Mouse (Mus musculus) kidney, embryonic 16.5 days (tissue): ENCODE measurements around the gene Dnaic1. TPM values are rescaled to one million over a fixed set of nuclear protein-coding genes. Genes with fewer than 3 reads are reported as not detected.
A peak's percentile ranks its signal among the peaks of the same experiment; 100 is the strongest.

Source experiments
- ATAC-seq: fragments of 200-750 bp; cut with Nextera tagmentation; 2 replicates; pipeline ENCODE4 v1.8.0; 2017; ENCODE audit warnings: moderate TSS enrichment; ENCODE audit not compliant: low FRiP score, low TSS enrichment
- H3K27ac ChIP-seq: fragments of 300-500 bp; sonication (generic); 2 replicates; pipeline ENCODE4 v1.5.1; 2014; ENCODE audit warnings: low read length
- H3K27me3 ChIP-seq: fragments of 300-500 bp; sonication (generic); 2 replicates; pipeline ENCODE4 v1.6.1; 2014; ENCODE audit warnings: low read length, control low read depth, mixed read lengths; ENCODE audit not compliant: insufficient read depth
- H3K36me3 ChIP-seq: fragments of 300-500 bp; sonication (generic); 2 replicates; pipeline ENCODE4 v1.6.1; 2014; ENCODE audit warnings: low read length, control low read depth, mixed read lengths; ENCODE audit not compliant: insufficient read depth
- H3K4me1 ChIP-seq: fragments of 300-500 bp; sonication (generic); 2 replicates; pipeline ENCODE4 v1.6.1; 2014; ENCODE audit warnings: low read length, control low read depth, mixed read lengths; ENCODE audit not compliant: insufficient read depth
- H3K4me2 ChIP-seq: fragments of 300-500 bp; sonication (generic); replicated peaks from 2 replicates; pipeline ENCODE4 v1.6.1; 2014; ENCODE audit warnings: low read depth, low read length
- H3K4me3 ChIP-seq: fragments of 300-500 bp; sonication (generic); 2 replicates; pipeline ENCODE4 v1.5.1; 2014; ENCODE audit warnings: mild to moderate bottlenecking, low read length
- H3K9ac ChIP-seq: fragments of 300-500 bp; sonication (generic); replicated peaks from 2 replicates; pipeline ENCODE4 v1.6.1; 2014; ENCODE audit warnings: low read length
- H3K9me3 ChIP-seq: fragments of 300-500 bp; sonication (generic); 2 replicates; pipeline ENCODE4 v1.6.1; 2016; ENCODE audit warnings: low read length, control low read depth
- WGBS: fragments of 180-500 bp; shearing (Covaris S2); extraction: QIAGEN DNeasy Blood & Tissue Kit; methylation state at CpG from one replicate; pipeline ENCODE4 v1.1.7; 2014; 5-methylcytosine and 5-hydroxymethylcytosine counted together
- polyA plus RNA-seq: library from polyadenylated mRNA; unstranded; fragments of >200 nt; fragmentation: Nextera tagmentation; extraction: Ambion mirVana; gene quantifications from 2 replicates; pipeline ENCODE4 v1.2.1, GENCODE M21; 2015

Gene Dnaic1
- polyA plus RNA-seq, 1 experiment from 2014 or later: 1.2 TPM

DNA sequence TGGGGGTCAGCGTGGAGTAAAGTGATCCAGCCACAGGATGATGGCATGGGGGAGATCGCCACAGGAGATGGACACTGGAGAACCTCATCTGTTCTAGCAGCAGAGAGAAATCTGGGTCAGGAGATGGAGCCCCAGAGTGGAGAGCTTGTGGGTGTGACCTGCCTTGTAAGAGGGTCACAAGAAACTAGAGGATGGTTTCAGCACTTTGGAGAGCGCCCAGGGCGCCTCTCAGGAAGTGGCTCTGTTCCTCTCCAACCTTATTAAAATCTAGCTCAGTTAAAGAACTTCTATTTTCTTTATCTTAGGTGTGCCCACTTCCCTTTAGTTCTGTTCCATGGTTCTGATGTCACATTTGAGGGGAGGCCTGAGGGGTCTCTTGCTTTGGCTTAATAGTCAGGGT lies 37.2 kb downstream of the Dnaic1 start:
- no peaks in the 10 kb centered on the region for H3K27me3 ChIP-seq
- no peak for ATAC-seq
- 29% methylated on average over 4 of the region's 4 CpGs for WGBS
- H3K9me3 ChIP-seq: no peaks in the 10 kb centered on the region
- no peaks in the 10 kb centered on the region for H3K36me3 ChIP-seq
- no peak overlapping the region for H3K4me3 ChIP-seq
- no peak overlapping the region for H3K27ac ChIP-seq
- no peak overlapping the region for H3K9ac ChIP-seq
- no peaks in the 10 kb centered on the region for H3K4me1 ChIP-seq
- no peak overlapping the region for H3K4me2 ChIP-seq

DNA sequence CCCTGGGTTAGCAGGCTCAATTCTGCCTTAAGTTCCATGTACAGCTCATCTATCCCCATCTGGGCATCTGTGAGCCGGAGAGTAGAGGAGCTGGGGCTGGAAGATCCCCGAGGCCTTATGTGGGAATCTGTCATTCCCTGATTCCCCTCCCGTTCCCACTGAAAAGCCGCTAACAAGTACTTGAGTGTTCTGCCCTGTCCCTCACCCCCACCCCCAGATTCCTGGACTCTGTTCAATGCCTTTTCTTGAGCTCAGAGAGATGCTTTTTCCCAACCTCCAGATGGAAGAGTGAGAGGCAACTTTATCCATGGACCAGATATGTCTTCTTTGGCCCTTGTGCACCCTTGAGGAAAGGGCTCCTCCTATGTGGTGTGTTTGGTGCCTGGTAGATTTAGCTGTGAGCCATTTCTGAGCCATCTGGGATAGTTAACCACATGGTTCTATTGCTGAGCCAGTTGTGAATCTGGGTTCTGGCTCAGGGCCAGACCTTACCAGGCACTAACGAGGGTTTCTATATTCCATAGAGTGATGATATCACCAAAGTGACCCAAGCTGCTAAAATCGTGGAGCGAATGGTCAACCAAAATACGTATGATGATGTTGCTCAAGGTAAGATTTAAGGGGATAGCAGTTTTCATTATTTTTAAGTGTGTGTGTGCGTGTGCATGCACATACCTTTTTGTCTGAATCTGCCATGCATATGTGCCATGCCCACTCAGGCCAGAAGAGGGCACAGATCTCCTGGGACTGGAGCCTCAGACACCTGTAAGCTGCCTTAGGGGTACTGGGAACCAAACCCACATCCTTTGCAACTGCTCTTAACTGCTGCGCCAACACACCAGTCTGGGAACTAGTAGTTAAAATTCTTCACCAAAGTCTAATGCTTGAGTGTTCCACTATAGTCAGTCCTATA lies 40.4 kb downstream of the Dnaic1 start:
- no peaks in the 10 kb centered on the region for H3K27me3 ChIP-seq
- H3K36me3 ChIP-seq: no peaks in the 10 kb centered on the region
- H3K27ac ChIP-seq: no peak overlapping the region
- WGBS: 82% methylated on average over 10 of the region's 10 CpGs
- no peak overlapping the region for H3K9ac ChIP-seq
- H3K4me1 ChIP-seq: no peaks in the 10 kb centered on the region
- no peak for ATAC-seq
- H3K4me3 ChIP-seq: no peak overlapping the region
- no peak overlapping the region for H3K4me2 ChIP-seq
- no peaks in the 10 kb centered on the region for H3K9me3 ChIP-seq

DNA sequence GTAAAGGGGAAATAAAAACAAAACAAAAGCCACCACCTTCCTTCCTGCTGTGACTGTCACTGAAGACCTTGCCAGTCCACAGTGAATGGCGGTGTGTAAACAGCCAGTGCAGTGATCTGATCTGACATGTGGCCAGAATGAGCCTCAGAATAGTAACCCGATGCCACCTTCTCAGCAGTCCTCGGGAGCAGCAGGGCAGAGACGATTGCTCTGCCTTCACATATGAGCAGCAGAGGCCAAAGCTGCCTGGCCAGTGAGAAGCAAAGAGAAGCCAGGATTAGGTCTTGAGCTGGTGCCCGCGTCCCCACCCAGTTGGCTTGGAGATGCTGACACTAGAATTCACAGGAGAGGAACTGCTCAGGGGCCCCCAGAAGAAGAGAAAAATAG lies 41.0 kb downstream of the Dnaic1 start:
- no peaks in the 10 kb centered on the region for H3K4me1 ChIP-seq
- no peak for ATAC-seq
- no peak overlapping the region for H3K27ac ChIP-seq
- H3K9ac ChIP-seq: no peak overlapping the region
- no peaks in the 10 kb centered on the region for H3K27me3 ChIP-seq
- 23% methylated on average over 6 of the region's 6 CpGs for WGBS
- H3K4me2 ChIP-seq: no peak overlapping the region
- no peaks in the 10 kb centered on the region for H3K36me3 ChIP-seq
- H3K9me3 ChIP-seq: no peaks in the 10 kb centered on the region
- no peak overlapping the region for H3K4me3 ChIP-seq

DNA sequence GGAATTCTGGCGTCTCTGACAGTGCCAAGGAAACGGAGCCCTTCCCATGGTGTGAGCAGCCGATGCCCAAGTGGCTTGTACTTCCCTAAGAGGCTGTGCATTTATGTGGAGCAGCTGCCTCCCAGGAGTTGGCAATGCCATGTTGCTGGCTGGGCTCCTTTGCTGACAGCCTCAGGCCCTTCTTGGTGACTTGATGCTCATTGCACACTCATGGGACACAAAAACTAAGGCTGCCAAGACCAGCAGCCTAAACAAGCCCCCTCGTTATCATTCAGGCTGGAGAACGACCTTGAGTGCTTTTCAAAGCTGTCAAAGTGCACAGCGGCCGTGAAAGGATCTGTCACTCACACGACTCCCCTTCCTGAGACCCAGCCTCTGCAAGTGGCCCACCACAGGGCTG lies 42.6 kb downstream of the Dnaic1 start:
- H3K36me3 ChIP-seq: no peaks in the 10 kb centered on the region
- H3K27me3 ChIP-seq: no peaks in the 10 kb centered on the region
- no peaks in the 10 kb centered on the region for H3K4me1 ChIP-seq
- no peak overlapping the region for H3K4me3 ChIP-seq
- 58% methylated on average over 8 of the region's 8 CpGs for WGBS
- no peak overlapping the region for H3K27ac ChIP-seq
- no peaks in the 10 kb centered on the region for H3K9me3 ChIP-seq
- ATAC-seq: no peak
- H3K4me2 ChIP-seq: no peak overlapping the region
- H3K9ac ChIP-seq: no peak overlapping the region

DNA sequence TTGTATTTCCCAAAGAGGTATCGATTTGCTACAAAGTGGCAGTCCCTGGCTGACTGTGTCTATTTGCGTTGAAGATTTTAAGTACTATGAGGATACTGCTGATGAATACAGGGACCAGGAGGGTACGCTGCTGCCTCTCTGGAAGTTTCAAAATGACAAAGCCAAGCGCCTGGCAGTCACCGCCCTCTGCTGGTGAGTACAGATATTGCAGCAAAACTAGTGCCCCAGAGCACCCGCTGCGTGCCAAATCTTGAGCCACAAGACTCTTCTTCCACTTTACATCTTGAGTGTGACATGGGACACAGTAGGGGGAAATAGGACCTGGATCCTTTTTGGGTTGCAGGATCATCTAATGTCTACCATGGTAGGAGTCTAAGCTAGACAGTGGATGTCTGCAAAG lies 44.6 kb downstream of the Dnaic1 start:
- no peak for ATAC-seq
- H3K4me3 ChIP-seq: no peak overlapping the region
- no peaks in the 10 kb centered on the region for H3K27me3 ChIP-seq
- no peaks in the 10 kb centered on the region for H3K36me3 ChIP-seq
- no peak overlapping the region for H3K4me2 ChIP-seq
- H3K4me1 ChIP-seq: no peaks in the 10 kb centered on the region
- no peak overlapping the region for H3K9ac ChIP-seq
- 10% methylated on average over 7 of the region's 7 CpGs for WGBS
- H3K9me3 ChIP-seq: no peaks in the 10 kb centered on the region
- no peak overlapping the region for H3K27ac ChIP-seq

DNA sequence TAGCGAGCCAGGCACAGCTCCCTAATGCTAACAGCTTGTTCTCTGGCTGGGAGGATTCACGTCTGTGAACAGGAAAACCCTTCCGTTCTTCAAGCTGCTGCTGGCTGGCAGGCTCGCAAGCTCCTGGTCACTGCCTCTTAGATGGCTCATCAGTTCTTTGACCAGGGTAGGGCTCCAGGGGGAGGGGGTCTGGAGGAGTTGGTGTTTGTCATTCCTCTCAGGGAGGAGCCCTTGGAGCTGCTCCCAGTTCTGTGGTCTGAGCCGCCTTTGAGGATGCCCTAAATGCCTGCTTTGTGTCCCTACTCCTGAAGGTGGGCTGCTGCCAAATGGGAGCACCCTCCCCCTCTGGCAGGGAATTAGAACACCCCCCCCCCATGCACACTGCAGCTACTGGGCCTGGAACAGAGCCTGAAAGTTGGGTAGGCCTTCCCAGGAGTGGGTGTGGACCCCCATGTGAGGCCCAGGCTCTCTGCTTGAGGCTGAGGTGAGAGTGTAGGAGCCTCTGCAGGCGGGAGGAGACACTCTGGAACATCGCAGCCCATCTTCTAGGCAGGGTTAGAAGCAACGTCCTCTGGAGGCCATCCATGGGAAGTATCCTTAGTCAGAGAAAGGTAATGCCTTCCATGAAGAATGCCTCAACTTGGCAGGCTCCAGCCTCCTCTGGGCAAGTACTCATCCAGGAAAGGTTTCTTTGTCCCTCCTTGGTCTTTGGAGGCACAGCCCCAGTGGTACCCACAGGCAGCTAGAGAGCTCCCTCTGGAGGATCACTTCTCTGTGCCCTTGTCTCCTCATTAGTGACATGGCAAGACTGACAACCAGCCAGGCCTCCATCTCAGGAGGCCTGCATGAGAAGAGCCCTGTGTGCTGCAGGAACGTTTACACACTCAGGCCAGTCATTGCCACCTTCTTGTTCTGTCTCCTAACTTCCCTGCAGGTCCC lies 46.4 kb downstream of the Dnaic1 start:
- 56% methylated on average over 9 of the region's 9 CpGs for WGBS
- Histone ChIP-seq H3K27me3 (no peaks in the 10 kb centered on the region), H3K9me3 (no peaks in the 10 kb centered on the region), H3K9ac (no peak overlapping the region), H3K4me2 (no peak overlapping the region), H3K4me3 (no peak overlapping the region), H3K27ac (no peak overlapping the region), H3K36me3 (no peaks in the 10 kb centered on the region), H3K4me1 (no peaks in the 10 kb centered on the region)
- no peak for ATAC-seq

DNA sequence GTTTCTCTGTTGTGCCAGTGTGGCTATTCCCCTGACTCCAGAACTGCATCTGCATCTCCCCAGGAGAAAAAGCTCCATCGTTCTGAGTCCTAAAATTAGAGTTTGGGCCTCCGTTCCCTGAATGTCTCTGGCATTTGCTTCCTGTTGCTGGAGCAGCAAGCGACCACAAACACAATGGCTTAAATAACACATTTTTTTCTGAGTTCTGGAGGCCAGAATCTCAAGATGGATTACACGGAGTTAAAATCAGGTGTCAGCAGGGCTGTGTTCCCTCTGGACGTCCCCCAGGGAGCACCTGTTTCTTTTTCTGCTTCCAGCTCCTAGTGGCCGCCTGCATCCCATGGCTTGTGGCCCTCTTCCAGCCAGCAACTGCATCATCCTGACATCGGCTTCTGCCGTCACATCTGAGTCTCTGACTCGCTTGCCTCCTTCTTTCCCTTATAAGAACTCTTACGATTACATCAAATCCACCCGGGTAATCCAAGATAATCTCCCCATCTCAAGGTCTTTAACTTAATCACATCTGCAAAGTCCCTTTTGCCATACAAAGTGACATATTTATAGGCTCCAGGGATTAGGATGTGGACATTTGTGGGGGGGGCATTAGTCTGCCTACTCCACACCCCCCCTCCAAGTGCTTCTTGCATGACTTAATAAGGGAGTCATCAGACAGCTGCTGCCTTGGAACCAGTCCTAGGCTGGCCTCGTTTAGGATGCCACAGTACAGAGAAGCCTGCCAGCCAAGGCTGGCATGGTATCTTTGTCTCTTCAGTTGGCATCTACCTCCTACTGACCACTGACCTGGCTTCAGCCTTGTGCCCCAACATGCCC lies 49.6 kb downstream of the Dnaic1 start:
- Histone ChIP-seq H3K27me3 (no peaks in the 10 kb centered on the region), H3K9ac (no peak overlapping the region), H3K4me1 (no peaks in the 10 kb centered on the region), H3K36me3 (no peaks in the 10 kb centered on the region), H3K9me3 (no peaks in the 10 kb centered on the region), H3K27ac (no peak overlapping the region; the same call in 1 of the 2 replicates), H3K4me3 (no peak overlapping the region), H3K4me2 (no peak overlapping the region)
- WGBS: 52% methylated on average over 12 of the region's 12 CpGs
- ATAC-seq: 0 out of 2 replicates have a peak, but pooled peaks have one; percentile 15

DNA sequence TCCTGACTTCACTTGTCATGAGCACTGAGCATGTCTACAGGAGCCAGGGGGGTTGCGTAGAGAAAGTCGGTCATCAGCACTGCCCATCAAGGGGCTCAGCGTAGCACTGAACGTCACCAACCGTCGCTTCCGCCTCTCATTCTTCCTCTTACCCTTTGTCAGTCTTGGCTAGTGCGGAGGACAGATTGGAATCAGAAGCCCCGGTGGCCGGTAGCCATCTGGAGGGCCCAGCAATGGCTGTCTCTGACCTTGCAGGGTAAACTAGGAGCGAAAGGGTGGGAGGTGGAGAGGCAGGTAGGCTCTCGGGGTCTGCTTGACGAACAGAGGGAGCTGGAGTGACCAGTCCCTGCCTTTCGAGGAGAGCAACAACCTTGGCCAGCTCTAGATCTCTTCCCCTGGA lies 52.5 kb downstream of the Dnaic1 start:
- Histone ChIP-seq H3K9ac (no peak overlapping the region), H3K36me3 (no peaks in the 10 kb centered on the region), H3K27ac (no peak overlapping the region), H3K4me1 (no peaks in the 10 kb centered on the region), H3K9me3 (no peaks in the 10 kb centered on the region), H3K4me2 (no peak overlapping the region), H3K27me3 (no peaks in the 10 kb centered on the region), H3K4me3 (no peak overlapping the region)
- ATAC-seq: no peak
- 87% methylated on average over 14 of the region's 14 CpGs for WGBS

DNA sequence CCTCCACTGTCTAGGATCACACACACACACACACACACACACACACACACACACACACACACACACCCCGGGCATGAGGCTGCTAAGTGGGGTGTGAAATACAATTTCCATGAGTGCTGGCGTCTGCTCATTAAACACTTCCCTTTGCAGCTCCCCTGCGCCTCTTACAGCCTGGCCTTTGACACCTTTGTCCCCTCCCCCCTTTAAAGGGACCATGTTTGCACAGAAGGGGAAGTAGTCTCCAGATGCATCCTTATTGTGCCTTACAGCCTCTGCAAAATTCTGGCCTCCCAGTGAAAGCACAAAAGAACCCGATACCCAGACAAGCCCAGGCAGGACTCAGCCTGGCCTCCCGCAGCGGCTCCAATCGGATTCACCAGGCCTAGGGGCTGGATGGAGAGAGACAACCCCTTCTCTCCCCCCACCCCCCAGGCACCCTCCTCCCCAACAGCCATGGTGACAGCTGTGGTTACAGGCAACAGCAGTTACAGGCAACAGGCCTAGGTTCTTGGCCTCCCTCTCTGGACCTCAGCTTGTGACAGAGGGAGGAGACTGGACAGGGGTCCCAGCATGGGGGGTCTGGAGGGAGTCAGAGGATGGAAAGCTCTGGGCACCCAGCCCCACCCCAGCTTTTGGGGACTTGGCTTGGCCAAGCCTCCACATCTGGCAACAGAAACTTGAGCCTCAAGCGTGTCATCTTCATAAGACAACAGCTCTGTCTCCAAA lies 58.8 kb downstream of the Dnaic1 start:
- WGBS: 6% methylated on average over 8 of the region's 8 CpGs
- H3K4me2 ChIP-seq: no peak overlapping the region
- peak; percentile 66 for ATAC-seq
- no peaks in the 10 kb centered on the region for H3K36me3 ChIP-seq
- H3K27ac ChIP-seq: peak overlapping the region; percentile 76
- no peaks in the 10 kb centered on the region; the same call in 1 of the 2 replicates for H3K27me3 ChIP-seq
- H3K9me3 ChIP-seq: no peaks in the 10 kb centered on the region
- peaks cover 47% of the 10 kb centered on the region for H3K4me1 ChIP-seq
- H3K4me3 ChIP-seq: no peak overlapping the region
- 0 out of 2 replicates have a peak overlapping the region, but pooled peaks have one; percentile 49 for H3K9ac ChIP-seq
